Mouse (Mus musculus) layer of hippocampus, adult 9-11 months (tissue): ENCODE measurements around the gene Ceacam15.
"Not testable (repeated sequence)": the region's sequence is repeated elsewhere in the genome, so short reads cannot be mapped to it uniquely, and the experiment has no call there.

Source experiments
- DNase-seq: peaks from one replicate; pipeline ENCODE4 v3.0.0; 2022

Gene Ceacam15

DNA sequence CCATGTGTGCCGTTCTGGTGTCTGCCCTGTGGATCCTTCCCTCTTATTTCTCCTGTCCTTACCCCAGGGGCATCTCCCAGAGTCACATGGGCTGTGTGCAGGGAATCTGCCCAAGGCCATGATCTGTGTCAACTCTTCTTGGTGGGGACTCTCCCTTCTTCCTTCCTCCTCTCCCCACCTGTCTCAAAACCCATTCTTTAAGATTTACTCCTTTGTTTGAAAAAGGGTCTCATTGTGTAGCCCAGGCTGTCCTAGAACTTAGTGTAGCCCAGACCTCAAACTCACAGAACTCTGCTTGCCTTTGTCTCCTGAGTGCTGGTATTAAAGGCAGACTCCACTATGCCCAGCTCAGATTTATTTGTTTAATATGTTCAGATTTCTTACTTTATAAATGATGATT, at the start of gene Ceacam15:
TSS of gene Ceacam15 (minus strand) at position 101 of the 400 bp plus-strand sequence.
- no peak for DNase-seq

DNA sequence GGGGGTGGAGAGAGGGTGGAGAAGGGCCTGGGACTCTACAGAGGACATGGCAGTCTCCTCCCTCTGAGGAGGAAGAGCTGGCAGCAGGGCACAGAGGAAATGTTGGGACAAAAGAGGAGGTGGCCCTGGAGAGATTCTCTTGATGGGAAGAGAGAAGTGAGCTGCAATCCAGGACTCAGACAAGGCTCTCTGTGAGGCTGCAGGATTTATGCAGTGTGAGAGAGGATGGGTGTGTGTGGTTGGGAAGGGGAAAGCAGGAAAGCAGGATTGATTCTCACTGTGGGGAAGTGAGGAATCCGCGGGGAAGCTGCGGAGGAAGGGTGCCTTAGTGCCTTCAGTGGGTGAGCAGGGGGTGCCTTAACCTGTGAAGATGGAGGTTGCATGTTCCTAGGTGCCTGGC, 47.0 kb upstream of the Ceacam15 start:
- not testable (repeated sequence) for DNase-seq

DNA sequence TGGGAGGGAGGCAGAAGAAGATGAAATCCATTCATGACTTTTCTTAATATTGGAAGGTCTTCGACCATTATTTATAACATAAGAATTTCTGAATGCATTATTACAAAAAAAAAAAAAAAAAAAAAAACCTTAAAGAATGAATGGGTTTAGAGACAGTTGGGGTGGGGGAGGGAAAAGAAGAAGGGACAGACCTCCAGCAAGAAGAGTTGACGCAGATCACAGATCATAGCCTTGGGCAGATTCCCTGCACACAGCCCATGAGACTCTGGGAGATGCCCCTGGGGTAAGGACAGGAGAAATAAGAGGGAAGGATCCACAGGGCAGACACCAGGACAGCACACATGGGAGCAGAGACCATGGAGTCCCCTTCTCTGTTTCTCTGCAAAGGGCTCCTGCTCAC, 46.1 kb upstream of the Ceacam15 start, which contains the start of gene Ceacam9:
TSS of gene Ceacam9 (plus strand) at position 301 of the 400 bp plus-strand sequence.
- DNase-seq = no peak

DNA sequence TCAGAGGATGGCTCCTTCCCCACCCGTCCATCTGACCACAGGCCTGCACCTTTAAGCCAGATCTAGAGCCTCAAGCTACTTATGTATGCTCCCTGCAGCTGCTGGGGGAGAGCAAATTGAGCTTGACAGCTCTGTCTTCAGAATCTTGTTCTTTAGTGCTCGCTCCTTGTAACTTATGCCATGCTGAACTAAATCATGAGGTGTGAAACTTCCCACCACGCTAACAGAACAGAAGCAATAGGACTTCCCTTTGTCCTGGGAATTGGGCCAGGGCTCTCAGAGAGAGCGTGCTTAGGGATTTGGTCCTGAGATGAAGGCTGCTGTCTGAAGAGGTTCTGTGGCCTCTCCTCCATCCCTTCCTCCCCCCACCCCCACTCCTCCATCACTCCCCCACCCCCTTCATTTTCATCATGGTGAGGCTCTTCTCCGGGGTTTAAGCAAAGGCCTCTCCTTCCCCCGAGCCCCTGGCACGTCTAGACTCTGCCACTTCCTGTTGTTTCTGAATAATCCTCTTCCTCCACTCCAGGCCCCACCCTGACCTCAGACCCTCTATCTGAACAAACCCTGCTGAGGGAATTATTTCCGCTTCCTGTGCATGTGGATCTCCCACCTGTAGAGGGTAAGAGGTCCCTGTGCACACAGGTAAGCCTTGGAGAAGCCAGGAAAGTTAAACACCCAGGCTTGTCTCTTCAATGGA, 41.1 kb upstream of the Ceacam15 start:
- not testable (repeated sequence) for DNase-seq

DNA sequence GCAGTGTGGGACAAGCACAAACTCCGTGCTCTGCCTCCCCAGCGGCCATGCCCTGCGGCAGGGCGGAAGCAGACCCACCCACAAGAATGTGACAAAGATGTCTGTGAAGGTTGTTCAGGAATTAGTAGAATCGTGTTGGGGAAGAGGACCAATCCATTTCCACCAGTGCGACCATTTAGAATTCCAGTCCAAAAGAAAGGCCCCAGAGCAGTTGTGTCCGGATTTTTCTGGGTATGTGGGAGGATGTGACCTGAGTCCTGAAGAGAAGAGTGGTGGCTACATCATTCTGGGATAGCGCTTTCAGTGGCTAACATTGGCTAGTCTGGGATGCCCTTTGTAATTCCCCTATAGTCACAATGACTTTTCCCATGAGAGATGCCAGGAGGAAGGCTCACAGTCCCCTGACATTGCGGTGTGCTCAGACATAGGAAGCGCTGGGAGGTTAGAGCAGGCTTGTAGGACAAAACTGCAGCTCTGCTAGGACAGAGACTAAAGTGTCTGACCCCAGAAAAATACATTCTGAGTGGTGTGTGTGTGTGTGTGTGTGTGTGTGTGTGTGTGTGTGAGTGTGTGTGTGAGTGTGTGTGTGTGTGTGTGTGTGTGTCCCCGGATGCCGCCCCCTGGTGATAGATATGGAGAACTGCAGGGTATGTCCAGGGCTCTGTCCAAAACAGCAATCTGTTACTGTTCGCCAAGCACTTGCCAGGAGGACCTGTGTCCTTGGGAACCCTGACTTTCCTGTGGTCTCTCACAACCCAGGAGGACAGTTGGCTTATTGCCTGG, 37.3 kb upstream of the Ceacam15 start:
- DNase-seq = no peak

DNA sequence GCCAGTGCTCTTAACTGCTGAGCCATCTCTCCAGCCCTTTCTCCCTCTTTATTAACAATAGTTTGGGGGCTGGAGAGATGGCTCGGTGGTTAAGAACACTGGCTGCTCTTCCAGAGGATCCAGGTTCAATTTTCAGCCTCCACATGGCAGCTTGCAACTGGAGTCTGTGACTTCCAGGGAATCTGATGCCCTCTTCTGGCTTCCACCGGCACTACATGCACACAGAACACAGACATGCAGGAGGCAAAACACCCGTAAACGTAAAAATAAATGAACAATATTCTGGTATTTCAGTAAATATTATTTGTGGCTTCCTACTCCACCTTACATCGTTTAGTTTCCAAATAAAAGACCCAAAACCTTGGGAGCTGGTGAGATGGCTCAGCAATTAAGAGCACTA, 35.1 kb upstream of the Ceacam15 start:
- no peak for DNase-seq

DNA sequence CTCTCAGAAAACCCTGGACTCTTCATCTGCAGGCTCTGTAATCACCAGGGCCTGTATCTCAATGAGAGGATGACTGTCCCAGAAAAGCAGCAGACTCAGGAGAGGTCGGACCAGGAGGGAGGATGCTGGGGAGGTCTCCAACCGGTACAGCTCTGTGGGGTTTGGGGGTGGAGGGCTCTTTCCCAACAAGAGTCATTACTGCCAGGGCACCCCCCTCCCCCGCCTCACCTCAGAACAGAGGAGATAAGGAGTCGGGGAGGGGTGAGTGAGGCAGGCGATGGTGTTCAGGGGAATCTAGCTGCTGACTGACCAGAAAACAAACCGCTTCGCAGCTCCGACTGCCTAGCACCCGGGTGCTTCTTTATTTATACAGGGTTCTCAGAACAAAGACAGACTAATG, 32.7 kb upstream of the Ceacam15 start:
- no peak for DNase-seq

DNA sequence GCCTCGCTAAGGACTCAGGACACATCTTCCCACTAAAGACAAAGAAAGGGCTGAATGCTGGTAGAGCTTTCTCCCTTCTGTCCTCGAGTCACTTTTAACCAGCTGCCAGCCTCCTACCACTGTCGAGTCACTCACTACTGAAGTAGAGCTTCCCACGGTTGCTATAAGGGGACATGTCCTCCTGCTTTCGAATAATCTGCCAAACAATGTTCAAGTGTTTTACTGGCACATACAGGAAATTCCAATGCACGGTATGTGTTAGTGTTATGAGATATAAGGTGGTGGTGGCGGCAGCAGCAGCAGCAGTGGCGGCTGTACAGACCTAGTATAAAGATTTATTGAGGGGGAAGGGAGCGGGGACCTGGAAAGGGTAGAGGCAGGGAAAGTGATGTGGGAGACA, 30.9 kb upstream of the Ceacam15 start:
- DNase-seq = peak; percentile 41

DNA sequence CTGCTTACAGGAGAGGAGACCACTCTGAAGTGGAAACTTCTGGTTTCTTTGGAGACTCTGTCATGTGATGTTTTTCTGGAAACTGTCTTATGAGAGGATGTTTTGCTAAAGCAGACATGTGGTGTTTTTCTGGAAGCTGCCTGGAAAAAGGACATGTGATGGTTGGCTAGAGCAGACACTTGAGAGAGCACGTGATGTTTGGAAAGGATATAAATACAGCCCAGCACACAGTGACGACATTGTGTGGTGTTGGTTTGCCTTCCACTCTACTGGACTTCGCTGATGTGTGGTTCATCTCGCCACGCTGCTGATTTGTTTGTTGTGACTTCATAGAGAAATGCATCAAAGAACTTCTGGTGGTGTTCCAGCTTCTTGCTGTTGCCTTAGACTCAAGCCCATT, 25.1 kb upstream of the Ceacam15 start:
- no peak for DNase-seq

DNA sequence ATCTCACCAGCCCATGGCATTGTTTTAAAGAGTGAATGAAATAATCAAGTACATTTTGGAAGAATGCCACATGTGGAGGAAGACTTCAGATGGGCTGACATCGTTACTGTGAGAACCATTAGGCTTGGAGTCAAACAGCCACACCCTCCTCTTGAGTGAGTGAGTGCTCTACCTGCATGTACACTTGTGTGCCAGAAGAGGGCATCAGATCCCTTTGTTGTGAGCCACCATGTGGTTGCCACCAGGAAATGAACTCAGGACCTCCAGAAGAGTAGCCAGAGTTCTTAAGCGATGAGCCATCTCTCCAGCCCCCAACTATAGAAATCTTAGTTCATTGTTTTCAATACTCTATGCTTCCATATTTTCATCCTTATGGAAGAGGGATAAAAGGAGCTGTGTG, 23.5 kb upstream of the Ceacam15 start:
- DNase-seq = no peak

DNA sequence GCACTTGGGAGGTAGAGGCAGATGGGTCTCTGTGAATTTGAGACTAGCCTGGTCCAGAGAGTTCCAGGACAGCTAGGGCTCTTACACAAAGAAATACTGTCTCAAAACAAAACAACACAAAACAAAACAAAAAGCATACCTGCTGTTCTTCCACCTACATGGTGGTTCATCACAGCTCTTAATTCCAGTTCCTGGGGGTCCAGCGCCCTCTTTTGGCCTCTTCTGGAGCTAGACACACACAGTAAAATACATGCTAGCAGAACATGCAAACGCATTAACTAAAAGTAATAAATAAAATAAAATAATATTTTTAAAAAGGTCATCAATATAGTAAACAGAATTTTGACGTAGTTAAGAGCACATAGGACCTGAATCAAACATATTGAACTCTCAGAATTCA, 19.5 kb upstream of the Ceacam15 start:
- DNase-seq = no peak

DNA sequence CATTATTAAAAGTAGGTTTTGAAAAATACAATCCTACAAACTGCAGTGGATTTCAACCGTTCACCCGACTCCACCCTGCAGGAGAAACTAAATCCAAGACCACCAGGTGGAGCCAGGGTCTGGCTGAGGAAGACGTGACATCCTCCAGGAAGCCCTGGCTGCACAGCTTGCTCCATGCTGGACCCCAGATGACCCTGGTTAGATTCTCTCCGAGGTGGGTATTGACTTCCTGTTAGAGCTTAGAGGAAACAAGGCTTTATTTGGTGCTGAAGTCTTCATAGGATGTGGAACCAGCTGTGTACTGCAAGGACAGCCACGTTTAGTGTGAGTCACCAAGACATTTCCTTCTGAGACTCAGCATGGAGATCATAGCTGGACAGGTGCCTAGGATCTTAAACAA, 13.7 kb upstream of the Ceacam15 start:
- DNase-seq = no peak

DNA sequence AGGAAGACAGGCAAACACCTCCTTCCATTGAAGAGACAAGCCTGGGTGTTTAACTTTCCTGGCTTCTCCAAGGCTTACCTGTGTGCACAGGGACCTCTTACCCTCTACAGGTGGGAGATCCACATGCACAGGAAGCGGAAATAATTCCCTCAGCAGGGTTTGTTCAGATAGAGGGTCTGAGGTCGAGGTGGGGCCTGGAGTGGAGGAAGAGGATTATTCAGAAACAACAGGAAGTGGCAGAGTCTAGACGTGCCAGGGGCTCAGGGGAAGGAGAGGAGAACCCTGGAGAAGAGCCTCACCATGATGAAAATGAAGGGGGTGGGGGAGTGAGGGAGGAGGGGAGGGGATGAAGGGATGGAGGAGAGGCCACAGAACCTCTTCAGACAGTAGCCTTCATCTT, 4.7 kb upstream of the Ceacam15 start:
- not testable (repeated sequence) for DNase-seq

DNA sequence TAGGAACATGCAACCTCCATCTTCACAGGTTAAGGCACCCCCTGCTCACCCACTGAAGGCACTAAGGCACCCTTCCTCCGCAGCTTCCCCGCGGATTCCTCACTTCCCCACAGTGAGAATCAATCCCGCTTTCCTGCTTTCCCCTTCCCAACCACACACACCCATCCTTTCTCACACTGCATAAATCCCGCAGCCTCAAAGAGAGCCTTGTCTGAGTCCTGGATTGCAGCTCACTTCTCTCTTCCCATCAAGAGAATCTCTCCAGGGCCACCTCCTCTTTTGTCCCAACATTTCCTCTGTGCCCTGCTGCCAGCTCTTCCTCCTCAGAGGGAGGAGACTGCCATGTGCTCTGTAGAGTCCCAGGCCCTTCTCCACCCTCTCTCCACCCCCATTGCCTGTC, 806 bp downstream of the Ceacam15 start:
- DNase-seq = not testable (repeated sequence)

DNA sequence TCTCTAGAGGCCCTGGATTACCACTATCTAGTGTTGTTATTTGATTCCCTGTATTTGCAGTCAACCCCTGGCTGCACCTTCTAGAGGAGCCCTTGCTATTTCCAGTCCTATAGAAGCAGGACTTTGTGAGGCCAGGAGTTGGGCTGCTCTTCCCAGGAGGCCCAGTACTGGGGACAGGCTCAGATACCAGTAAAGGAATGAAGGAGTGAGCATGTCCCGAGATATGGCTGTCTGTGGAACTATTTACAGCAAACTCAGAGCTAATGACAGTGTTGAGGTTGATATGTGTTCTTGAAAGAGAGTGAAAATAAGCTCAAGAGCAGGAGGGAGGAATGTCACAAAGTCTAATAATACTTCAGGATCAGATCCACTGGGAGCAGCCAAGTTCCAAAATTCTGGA, 1.7 kb downstream of the Ceacam15 start:
- DNase-seq = no peak

DNA sequence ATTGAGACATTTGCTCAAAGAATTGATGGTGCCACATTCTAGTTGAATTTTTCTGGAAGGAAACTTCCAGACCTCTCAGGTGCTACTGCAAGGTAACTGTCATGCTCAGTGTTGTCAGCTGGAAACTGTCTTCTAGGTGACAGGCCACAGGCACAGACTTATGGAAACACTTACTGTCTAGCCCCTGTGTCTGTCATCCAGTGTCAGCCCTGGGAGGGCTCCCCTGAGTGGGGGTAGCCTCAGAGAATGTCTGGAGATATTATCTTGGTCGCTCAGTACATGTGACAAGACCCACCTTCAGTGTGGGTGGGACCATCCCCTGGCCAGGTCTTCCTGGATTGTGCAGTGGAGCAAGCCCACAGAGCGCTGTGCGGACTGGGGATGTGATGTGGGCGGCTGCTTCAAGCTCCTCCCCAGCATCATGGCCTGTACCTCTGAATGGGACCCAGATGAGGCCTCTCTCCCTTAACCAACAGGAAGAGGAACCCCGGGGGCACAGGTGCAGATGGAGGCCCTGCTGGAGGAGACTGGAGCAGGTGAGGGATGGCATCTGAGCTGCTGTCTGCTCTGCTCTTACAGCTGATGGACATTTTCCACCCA, 7.1 kb downstream of the Ceacam15 start:
- not testable (repeated sequence) for DNase-seq

DNA sequence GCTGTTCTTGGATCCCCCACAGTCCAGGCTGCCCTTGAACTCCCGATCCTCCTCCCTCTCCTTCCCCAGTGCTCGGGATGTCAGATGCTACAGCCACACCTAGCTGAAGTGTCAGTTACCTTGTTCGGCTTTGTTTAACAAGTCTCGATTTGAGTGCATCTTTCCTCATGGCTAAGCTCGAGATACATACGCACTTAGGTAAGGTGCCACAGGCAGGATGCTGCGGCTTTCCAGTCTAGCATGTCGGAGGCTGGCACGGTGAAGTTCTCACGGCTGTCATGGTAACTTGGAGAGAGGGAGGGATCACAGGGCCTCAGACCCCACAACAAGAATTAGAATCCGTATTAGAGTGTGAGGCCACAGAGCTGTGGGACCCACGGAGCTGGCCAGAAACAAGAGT, 31.2 kb downstream of the Ceacam15 start:
- no peak for DNase-seq

DNA sequence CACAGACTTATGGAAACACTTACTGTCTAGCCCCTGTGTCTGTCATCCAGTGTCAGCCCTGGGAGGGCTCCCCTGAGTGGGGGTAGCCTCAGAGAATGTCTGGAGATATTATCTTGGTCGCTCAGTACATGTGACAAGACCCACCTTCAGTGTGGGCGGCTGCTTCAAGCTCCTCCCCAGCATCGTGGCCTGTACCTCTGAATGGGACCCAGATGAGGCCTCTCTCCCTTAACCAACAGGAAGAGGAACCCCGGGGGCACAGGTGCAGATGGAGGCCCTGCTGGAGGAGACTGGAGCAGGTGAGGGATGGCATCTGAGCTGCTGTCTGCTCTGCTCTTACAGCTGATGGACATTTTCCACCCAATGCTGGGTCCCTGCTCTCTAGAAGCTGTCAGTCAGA, 32.4 kb downstream of the Ceacam15 start:
- not testable (repeated sequence) for DNase-seq

DNA sequence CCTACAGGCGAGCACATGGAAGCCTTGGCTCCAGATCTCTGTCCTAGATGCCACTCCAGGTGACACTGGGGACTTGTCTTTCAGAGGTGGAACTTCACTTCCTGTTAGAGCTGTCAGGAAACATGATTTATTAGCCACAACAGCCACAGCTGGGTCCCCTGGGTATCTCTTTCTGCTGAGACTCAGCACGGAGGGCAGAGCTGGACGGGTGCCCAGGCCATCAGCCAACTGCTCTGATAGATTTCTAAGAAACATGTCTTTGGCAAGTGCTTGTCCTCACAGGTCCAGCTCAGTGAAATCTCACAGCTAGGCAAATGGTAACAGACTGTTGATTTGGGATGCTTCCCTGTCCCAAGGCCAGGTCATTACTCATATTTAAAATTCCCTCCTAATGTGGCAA, 36.5 kb downstream of the Ceacam15 start:
- no peak for DNase-seq

DNA sequence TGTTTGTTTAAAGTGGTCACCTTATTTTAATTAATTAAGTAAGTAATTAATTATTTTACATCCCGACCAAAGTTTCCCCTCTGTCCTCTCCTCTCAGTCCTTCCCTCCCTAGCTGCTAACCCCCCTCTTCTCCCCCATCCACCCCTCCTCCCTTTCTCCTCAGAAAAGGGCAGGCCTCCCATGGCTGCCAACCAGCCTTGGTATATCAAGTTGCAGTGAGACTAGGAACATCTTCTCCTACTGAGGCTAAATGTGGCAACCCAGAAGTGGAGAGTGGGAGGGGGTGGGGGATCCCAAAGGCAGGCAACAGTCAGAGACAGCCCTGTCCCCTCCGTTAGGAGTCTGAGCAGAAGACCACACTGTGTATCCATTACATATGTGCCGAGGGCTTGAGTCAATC, 40.4 kb downstream of the Ceacam15 start:
- DNase-seq = no peak

DNA sequence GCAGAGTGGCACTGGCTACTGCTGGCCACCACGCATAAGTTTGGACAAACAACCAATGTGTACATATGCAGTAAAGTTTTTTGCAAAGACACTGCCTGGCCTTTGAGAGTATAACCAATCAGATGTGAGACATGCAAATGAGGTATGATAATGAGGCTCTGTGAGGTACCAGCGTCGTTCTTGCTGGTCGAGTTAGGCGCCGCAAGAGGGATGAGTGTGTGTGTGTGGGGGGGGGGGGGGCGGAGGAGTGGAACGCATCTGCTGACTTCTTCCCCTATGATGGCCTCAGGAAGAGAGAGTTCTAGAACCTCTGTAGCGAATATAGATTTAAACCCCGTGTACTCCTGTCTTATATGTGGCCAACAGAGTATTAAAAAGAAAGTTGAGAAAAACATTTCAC, 41.6 kb downstream of the Ceacam15 start:
- not testable (repeated sequence) for DNase-seq

DNA sequence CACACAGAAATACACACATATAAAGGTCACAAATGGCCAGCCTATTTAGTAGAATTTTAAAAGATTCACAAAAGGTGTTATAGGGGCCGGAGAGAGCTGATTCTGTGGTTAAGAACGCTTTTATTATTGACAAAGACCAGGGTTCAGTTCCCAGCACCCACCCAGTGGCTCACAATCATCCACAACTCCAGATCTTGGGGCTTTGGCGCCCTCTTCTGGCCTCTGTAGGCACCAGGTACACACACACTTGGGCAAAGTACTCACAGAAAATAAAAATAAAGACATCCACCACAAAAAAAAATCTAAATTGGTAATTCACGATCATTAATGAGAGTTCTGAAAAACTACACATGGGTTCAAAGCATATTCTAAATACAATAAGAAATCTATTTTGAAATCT, 43.6 kb downstream of the Ceacam15 start:
- no peak for DNase-seq

DNA sequence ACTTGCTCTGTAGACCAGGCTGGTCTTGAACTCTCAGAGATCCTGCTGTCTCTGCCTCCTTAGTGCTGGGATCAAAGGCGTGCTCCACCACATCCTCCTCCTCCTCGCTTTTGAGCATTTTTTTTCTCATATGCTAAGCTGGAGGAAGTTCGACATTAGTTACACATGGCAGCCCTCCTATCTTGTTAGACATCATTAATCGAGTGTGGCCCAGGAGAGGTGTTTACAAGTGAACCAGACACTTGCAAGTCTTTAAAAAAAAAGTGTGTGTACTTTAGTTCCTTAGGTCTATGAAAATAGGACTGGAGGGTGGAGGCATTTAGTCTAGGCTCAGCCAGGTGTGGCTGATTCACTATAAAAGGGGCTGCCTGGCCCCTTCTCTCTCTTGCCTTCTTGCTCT, 44.5 kb downstream of the Ceacam15 start:
- DNase-seq = no peak
